Mouse (Mus musculus) gastrocnemius, adult 2 months (tissue): ENCODE data around the gene Clybl. TPM values are rescaled to one million over a fixed set of nuclear protein-coding genes. Genes with fewer than 3 reads are reported as not detected.
A peak's percentile ranks its signal among the peaks of the same experiment; 100 is the strongest.

Experiments used
- DNase-seq: peaks from one replicate; pipeline ENCODE4 v3.0.0; 2022
- H3K27ac ChIP-seq: fragments of 200-600 bp; 2 replicates; pipeline ENCODE4 v1.8.1; 2022; ENCODE audit warnings: mild to moderate bottlenecking
- H3K4me3 ChIP-seq: fragments of 200-600 bp; 2 replicates; pipeline ENCODE4 v1.8.1; 2022; ENCODE audit warnings: mild to moderate bottlenecking, moderate library complexity
- CTCF ChIP-seq: fragments of 200-600 bp; IDR thresholded peaks from 2 replicates; pipeline ENCODE4 v1.8.1; 2022; ENCODE audit warnings: antibody characterized with exemption, mild to moderate bottlenecking, moderate library complexity
- intact Hi-C: fragments of 180-260 bp; cut with DNase I; formaldehyde crosslinking; loops from one replicate; pipeline ENCODE4 v1.15.1; 2025
- total RNA-seq, 2 experiments: library from RNA; stranded (reverse); gene quantifications; 2 replicates each; pipeline ENCODE4 v1.2.3; 2021

Gene Clybl
- total RNA-seq, 2 experiments from 2014 or later, result 52.3 to 68.4 TPM

GRCm38 (mm10) chr14:122416166-122416771, 234.8 kb downstream of the Clybl start:
- TF ChIP-seq CTCF, result no peak
- H3K4me3 ChIP-seq, result no peak overlapping the region
- no peak for DNase-seq
- intact Hi-C loops, result no loop called here
- no peak overlapping the region for H3K27ac ChIP-seq

GRCm38 (mm10) chr14:122424441-122424840, 242.9 kb downstream of the Clybl start:
- Histone ChIP-seq H3K4me3 (no peak overlapping the region), H3K27ac (no peak overlapping the region)
- DNase-seq, result no peak
- no peak for TF ChIP-seq CTCF
- intact Hi-C loops, result no loop called here

- no peak for DNase-seq
- Histone ChIP-seq H3K4me3 (no peak overlapping the region), H3K27ac (no peak overlapping the region)
- no peak for TF ChIP-seq CTCF
- intact Hi-C loops, result no loop called here
Observed at GRCm38 (mm10) chr14:122426529-122427203, 245.2 kb downstream of the Clybl start.

- TF ChIP-seq CTCF, result no peak
- intact Hi-C loops, result no loop called here
- H3K4me3 ChIP-seq, result no peak overlapping the region
- no peak overlapping the region for H3K27ac ChIP-seq
- no peak for DNase-seq
Observed at GRCm38 (mm10) chr14:122427204-122427560, 245.7 kb downstream of the Clybl start.

- no peak overlapping the region for H3K4me3 ChIP-seq
- H3K27ac ChIP-seq, result no peak overlapping the region
- no peak for TF ChIP-seq CTCF
- DNase-seq, result no peak
- intact Hi-C loops, result no loop called here
Observed at GRCm38 (mm10) chr14:122427654-122428053, 246.2 kb downstream of the Clybl start.

- Histone ChIP-seq H3K4me3 (no peak overlapping the region), H3K27ac (no peak overlapping the region)
- intact Hi-C loops, result no loop called here
- no peak for DNase-seq
- no peak for TF ChIP-seq CTCF
Observed at GRCm38 (mm10) chr14:122432558-122432957, 251.1 kb downstream of the Clybl start.

GRCm38 (mm10) chr14:122434039-122434438, 252.5 kb downstream of the Clybl start:
- DNase-seq, result no peak
- H3K27ac ChIP-seq, result no peak overlapping the region
- intact Hi-C loops, result no loop called here
- no peak overlapping the region for H3K4me3 ChIP-seq
- TF ChIP-seq CTCF, result no peak

GRCm38 (mm10) chr14:122436850-122437249, 255.3 kb downstream of the Clybl start:
- no peak overlapping the region for H3K27ac ChIP-seq
- no peak overlapping the region for H3K4me3 ChIP-seq
- no peak for DNase-seq
- TF ChIP-seq CTCF, result no peak
- intact Hi-C loops, result no loop called here

- DNase-seq, result no peak
- Histone ChIP-seq H3K4me3 (peak overlapping the region; percentile 69), H3K27ac (no peak overlapping the region)
- intact Hi-C loops, result no loop called here
- TF ChIP-seq CTCF, result no peak
Observed at GRCm38 (mm10) chr14:122449601-122450495, 268.3 kb downstream of the Clybl start.

- intact Hi-C loops, result no loop called here
- TF ChIP-seq CTCF, result no peak
- peak; percentile 51 for DNase-seq
- Histone ChIP-seq H3K27ac (no peak within 1 kb of the TSS), H3K4me3 (peak within 1 kb of the TSS; percentile 69)
Observed at GRCm38 (mm10) chr14:122450496-122451382, 269.2 kb downstream of the Clybl start, which contains the start of gene Gm5089. Gm5089 (minus strand) TSS chr14:122451115.

GRCm38 (mm10) chr14:122451551-122452145, 270.1 kb downstream of the Clybl start:
- H3K4me3 ChIP-seq, result no peak overlapping the region
- H3K27ac ChIP-seq, result no peak overlapping the region
- intact Hi-C loops, result no loop called here
- TF ChIP-seq CTCF, result no peak
- no peak for DNase-seq

Other genes with a start within 250 kb of the Clybl start
- gene Gpr183, start 216.5 kb upstream of the Clybl start, total RNA-seq, result under 1 TPM; 0.17 to 0.41 TPM
- not detected for gene Timm8a2, start 147.0 kb upstream of the Clybl start, total RNA-seq
- 10 to 100 TPM; 66.1 to 71.7 TPM for gene Tm9sf2, start 74.7 kb upstream of the Clybl start, total RNA-seq